Mouse (Mus musculus): ENCODE measurements around the gene Idua. TPM values are rescaled to one million over a fixed set of nuclear protein-coding genes. Genes with fewer than 3 reads are reported as not detected.
A peak's percentile ranks its signal among the peaks of the same experiment; 100 is the strongest.

Idua gene
- total RNA-seq, 1 experiment from 2014 or later, result 19.1 TPM

- DNase-seq, result peak; percentile 51
Observed at GRCm38 (mm10) chr5:108724006-108724405, 63.9 kb downstream of the Idua start.

DNA sequence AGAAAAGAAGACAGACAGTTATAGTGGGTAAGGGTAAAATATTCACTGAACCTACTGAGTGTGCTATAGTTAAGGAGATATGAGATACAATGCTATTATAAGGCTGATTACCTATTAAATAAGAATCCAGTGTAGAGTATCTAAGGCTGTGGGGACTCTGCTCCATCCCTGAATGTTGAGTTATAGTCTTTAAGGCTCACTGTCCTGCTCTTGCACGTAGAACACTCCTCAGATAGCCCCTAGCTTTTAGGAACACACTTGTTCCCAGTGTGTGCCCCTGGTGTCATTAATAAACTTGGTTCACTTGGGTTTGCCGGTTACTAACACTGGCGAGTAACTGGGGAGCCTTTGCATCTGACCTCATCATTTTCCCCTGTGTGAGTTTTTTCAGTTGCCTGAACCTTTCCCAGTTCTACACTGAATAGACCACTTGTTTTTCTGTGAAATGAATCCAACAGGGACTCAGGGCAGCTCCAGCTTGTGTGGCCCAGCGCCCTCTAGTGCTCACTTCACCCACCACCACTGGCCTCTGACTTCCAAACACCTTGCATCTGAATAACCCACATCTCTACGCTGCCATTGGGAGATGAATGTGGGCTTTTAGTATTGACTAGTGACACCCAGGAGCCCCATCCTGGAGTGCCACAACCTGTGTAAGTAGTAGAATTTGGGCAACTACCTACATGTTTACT is 66.6 kb downstream of the Idua start:
- peak; percentile 78 for DNase-seq

DNA sequence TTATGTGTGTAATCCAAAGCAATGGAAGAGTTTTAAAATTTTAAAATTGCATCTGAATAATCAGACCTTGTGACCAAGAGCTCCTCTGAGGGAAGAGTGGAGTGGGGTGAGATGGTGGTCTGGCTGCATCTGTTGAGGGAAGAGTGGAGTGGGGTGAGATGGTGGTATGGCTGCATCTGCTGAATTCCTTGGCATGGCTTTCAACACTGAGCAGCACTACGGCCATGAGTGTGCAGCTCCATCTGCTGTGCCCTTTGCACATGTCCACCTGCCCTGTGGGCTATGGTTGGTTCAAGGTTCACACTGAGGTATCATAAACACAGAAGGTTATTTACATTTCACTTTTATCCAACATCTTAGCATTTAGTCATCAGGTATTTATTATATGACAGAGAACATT is 67.3 kb downstream of the Idua start:
- DNase-seq, result no peak

Other genes with a start within 250 kb of the Idua start
- 347 and 535 TPM in 2 replicates for gene Atp5k, start 225.9 kb upstream of the Idua start, total RNA-seq (2021)
- 1.1 TPM in 2 replicates for gene Mfsd7a, start 211.4 kb upstream of the Idua start, total RNA-seq (2021)
- 40.3 and 55.4 TPM in 2 replicates for gene Pcgf3, start 199.1 kb upstream of the Idua start, total RNA-seq (2021)
- 1.8 and 3.0 TPM in 2 replicates for gene Cplx1, start 110.3 kb upstream of the Idua start, total RNA-seq (2021)
- gene Gak, start 30.6 kb upstream of the Idua start, total RNA-seq (2021), result 86.7 and 95.7 TPM in 2 replicates
- gene Tmem175, start 30.6 kb upstream of the Idua start, total RNA-seq (2021), result 28.5 and 37.2 TPM in 2 replicates
- gene Dgkq, start 9.3 kb downstream of the Idua start, total RNA-seq (2021), result 21.2 and 22.7 TPM in 2 replicates
- 0.15 and 1.1 TPM in 2 replicates for gene Slc26a1, start 15.2 kb downstream of the Idua start, total RNA-seq (2021)
- gene Fgfrl1, start 32.1 kb downstream of the Idua start, total RNA-seq (2021), result 24.6 and 32.3 TPM in 2 replicates
- gene Rnf212, start 114.7 kb downstream of the Idua start, total RNA-seq (2021), result not detected in 2 replicates
- gene Tmed11, start 135.0 kb downstream of the Idua start, total RNA-seq (2021), result not detected in 2 replicates
- gene Vmn2r8, start 148.5 kb downstream of the Idua start, total RNA-seq (2021), result not detected in 2 replicates
- not detected in 2 replicates for gene Vmn2r9, start 192.3 kb downstream of the Idua start, total RNA-seq (2021)

Data from adrenal gland, postnatal 25 days (tissue).